Mouse (Mus musculus) mouse embryonic stem cell (cell line): ENCODE results near the gene Utp15.

ENCODE experiments used
- in situ Hi-C, 2 experiments: fragments of 300-500 bp; cut with MboI; formaldehyde crosslinking; loops; 1 replicate in 1 of 2; 3 replicates in 1 of 2; pipeline ENCODE4 v1.14.3; 2019 to 2020; ENCODE audit warnings: low sequenced_read_pairs in 2 of 2, low pct_unique_long_range_greater_than_20kb in 1 of 2, mixed read lengths in 1 of 2; ENCODE audit not compliant: unreplicated experiment in 1 of 2

The Utp15 gene

GRCm38 (mm10) chr13:98264111-98264510, 1.3 kb upstream of the Utp15 start:
- in situ Hi-C loops = no loop called here

GRCm38 (mm10) chr13:98263458-98263987, 682 bp upstream of the Utp15 start:
- in situ Hi-C loops = no loop called here

DNA sequence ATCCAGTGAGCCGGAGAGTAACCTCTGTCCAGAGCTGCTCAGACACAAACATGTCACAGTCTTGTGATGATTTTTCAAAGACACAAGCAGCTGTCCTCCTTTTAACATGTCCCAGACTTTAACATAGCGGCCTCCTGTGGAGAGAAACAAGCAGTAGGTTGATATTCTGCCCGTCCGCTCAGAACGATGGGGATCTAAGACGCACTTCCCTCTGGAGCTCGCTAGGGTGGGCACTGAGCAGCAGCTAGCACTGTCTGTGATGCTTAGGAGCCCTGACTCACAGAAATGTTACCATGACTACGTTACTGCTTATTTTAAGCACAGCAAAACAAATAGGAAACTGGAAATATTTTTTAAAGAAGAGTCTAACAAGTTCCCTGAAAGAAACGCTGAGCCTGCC, 7.9 kb downstream of the Utp15 start:
- in situ Hi-C loops = no loop called here

- in situ Hi-C loops = no loop called here
Measured at GRCm38 (mm10) chr13:98249594-98249993, 13.2 kb downstream of the Utp15 start.

DNA sequence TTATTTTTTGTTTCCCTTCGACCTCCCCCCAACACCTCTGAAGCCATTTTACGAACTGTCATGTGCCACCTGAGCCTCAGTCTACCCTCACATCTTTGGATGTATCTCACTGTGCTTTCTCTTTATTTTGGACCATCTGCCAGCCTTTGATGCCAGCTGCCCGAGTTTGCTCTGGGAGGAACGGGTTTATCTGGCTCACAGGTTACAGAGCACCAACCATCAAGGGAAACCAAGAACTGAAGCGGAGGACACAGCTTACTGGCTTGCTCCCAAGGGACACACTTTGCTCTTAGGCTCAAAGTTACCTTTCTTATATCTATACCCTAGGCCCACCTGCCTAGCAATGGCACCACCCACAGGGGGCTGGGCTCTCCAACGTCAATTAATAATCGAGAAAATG, 17.5 kb downstream of the Utp15 start:
- in situ Hi-C loops = no loop called here

DNA sequence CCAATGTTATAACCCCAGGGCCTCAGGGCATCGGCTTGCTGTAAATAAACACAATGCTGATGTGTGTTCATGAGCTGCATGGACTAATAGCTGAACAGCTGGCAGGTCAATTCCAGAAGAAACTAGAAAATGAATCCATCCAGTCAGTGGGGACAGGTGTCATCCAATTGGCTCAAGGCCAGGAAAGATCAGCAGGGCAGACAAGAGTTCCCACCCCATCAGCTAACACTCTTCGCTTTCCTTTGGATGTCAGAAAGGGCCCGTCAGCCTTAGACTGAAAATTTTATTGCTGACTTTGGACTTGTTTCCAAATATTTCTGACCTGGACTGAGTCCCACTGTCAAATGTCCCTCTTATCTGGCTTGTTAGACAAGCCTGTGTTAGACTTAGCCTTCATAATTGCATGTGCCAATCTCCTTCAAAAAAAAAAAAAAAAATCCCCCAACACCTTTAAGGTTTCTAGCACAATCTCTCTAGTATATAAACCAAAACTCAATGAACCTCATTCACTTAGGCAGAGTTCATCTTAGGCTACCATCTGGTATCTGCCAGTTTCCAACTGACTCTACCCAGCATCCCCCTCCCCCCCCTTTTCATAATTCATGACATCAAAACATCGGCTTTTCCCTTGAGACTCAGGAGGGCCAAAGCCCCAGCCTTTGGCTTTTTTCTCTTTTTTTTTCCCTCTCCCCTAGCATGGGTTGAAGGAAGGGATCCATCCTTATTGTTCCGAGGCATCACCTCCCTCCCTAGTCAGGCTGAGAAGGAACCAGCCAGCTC, 18.1 kb downstream of the Utp15 start:
- in situ Hi-C loops = no loop called here

- in situ Hi-C loops = no loop called here
Measured at GRCm38 (mm10) chr13:98241531-98242282, 21.1 kb downstream of the Utp15 start.

DNA sequence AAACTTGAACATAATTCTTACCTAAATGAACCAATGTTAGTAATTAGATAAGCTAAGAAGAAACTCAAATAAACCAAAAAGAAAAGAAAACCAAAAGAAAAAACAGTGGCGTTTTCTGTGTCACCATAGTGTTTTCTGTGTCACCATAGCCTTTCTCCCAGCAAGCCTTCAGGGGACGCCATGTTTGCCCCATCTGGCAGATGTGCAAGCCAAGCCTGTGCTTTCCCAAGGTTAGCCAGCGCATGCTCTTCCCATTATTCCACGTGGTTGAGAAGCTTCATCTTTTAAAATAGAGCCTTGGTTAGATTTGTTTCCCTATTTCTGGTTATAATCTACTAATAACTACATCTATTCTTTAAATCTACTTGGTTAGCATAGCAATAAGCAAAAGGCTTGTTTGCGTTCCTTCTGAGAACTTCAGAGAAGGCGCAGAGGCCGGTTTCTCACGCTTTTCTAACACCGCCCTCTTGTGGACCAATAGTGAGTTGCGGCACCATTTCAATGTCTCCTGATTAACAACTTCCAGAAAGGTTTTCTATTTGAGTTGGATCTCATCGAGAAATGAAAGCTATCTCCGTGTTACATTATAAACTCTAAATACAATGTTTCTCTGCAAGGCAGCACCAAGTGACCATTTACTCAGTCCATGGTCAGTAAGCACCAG, 22.7 kb downstream of the Utp15 start:
- in situ Hi-C loops = loop anchor here in 1 of 2 experiments (10.0 kb wide), 1 partner anchor 205 kb away; no protein-coding TSS in a partner anchor

- in situ Hi-C loops = loop anchor here in 1 of 2 experiments (10.0 kb wide), 1 partner anchor 201 kb away; no protein-coding TSS in a partner anchor
Measured at GRCm38 (mm10) chr13:98235451-98235850, 27.4 kb downstream of the Utp15 start.

GRCm38 (mm10) chr13:98230511-98230910, 32.3 kb downstream of the Utp15 start:
- in situ Hi-C loops = loop anchor here (5.0 to 10.0 kb wide), 2 partner anchors 193 to 196 kb away; no protein-coding TSS in a partner anchor

DNA sequence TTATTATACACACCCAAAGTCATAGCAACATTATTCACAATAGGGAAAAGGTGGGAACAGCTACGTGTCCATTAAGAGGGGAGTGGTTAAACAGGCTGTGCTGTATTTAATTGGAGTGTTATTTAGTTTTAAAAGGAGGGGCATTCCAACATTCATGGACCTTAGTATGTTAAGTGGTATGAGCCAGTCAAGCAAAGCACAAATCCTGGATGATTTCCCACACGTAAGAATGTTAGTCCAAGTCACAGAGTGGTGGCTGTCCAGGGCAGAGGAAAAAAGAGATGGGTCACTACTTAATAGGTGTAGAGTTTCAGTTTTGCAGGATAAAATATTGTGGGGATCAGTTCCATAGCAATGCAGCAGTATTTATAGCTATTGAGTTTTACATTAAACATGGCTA, 36.6 kb downstream of the Utp15 start:
- in situ Hi-C loops = no loop called here

DNA sequence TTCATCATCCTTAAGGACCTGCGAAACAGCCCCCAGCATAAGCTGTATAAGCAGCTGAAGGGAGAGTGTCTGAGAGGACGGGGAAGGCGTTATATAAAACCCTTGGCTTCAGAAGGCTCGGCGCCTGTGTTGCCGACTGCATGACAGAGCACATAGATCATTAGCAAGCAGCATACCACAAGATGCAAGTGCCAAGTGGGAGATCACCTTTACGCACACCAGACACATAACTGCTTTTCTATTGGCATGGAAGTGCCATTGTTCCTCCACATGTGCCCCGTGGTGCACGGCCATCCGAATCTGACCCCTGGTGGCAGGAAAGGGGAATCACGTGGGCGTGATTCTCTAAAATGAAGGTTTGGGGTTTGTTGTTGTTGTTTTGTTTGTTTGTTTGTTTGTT, 40.0 kb downstream of the Utp15 start:
- in situ Hi-C loops = no loop called here

GRCm38 (mm10) chr13:98210137-98210536, 52.7 kb downstream of the Utp15 start:
- in situ Hi-C loops = no loop called here

DNA sequence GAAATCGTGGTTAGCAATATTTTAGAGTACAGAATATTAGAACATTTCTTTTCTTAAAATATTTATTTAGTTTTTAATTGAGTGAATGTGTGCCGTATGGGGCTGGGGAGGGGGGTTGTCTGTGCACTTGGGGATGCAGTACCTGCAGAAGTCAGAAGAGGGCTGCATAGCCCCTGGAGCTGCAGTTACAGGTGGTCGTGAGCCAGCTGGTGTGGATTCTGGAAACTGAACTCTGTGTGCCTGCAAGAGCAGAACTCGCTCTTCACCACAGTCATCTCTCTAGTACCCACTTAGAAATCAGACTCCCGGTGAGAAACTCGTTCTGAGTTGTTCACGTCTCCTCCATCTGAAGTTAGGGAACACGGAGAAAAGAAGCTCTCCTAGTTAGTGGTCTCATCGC, 54.0 kb downstream of the Utp15 start:
- in situ Hi-C loops = no loop called here

- in situ Hi-C loops = no loop called here
Measured at GRCm38 (mm10) chr13:98206546-98206870, 56.3 kb downstream of the Utp15 start.

- in situ Hi-C loops = no loop called here
Measured at GRCm38 (mm10) chr13:98205771-98206545, 56.9 kb downstream of the Utp15 start, which contains the start of gene Arhgef28. Gene Arhgef28, minus strand, starts transcription at chr13:98206439.

GRCm38 (mm10) chr13:98205111-98205510, 57.7 kb downstream of the Utp15 start:
- in situ Hi-C loops = no loop called here

DNA sequence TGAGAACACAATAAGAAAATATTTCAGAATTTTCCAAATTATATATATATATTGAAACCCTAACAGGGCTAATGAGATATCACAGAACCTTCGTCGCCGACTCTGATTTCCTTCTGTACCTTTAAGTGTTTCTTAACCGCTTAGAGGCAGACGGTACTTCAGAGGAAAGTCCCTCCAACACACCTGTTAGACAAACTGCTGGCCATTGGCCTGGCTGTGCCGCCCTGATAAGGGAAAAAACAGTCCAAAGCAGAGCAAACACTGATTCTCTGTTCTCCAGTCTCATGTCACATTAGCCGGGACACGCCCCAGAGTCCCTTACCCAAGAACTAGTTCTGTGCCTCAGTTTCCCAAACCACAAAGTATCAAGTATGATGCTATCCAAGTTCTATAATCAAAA, 58.5 kb downstream of the Utp15 start:
- in situ Hi-C loops = no loop called here
